Mouse (Mus musculus) ES-Bruce4 (cell line): ENCODE results near the gene Cacng6.

Experiments used
- CTCF ChIP-seq: IDR thresholded peaks from one replicate; pipeline ENCODE4 v1.8.1; 2011; ENCODE audit warnings: low read depth, low read length
- EP300 ChIP-seq: IDR thresholded peaks from 2 replicates; pipeline ENCODE4 v1.6.1; 2011; ENCODE audit warnings: low read depth, low read length; ENCODE audit not compliant: insufficient read depth
- POLR2A ChIP-seq: IDR thresholded peaks from one replicate; pipeline ENCODE4 v1.8.1; 2011; ENCODE audit warnings: low read length; ENCODE audit not compliant: insufficient read depth

DNA sequence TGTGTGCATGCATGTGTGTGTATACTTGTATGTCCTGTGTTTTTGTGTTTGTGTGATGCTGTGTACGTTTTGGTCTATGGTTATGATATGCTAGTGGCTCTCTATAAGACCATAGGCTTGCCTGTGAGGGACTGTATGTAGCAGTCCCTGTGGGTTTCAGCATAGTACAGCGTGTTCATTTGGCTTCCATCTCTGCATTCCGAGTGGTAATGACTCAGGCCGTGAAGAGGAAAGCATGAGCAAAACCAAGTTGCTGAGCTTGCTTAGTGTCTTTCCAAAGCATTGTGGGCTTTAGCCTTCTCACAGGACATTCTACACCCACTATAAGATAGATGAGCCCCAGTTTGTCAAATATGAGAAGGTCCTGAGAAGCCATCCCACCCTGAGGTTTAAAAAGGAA lies 39.3 kb downstream of the Cacng6 start:
- TF ChIP-seq CTCF (no peak), EP300 (no peak), POLR2A (no peak)
